Mouse (Mus musculus) lung, postnatal 0 days (tissue): ENCODE results near the gene Bcorl1.

ENCODE experiments used
- CTCF ChIP-seq: IDR thresholded peaks from 2 replicates; pipeline ENCODE4 v1.5.1; 2016; ENCODE audit warnings: antibody characterized with exemption, mild to moderate bottlenecking
- EP300 ChIP-seq: IDR thresholded peaks from 2 replicates; pipeline ENCODE4 v1.6.1; 2016; ENCODE audit warnings: antibody characterized with exemption, mild to moderate bottlenecking, control low read depth

- TF ChIP-seq CTCF (no peak), EP300 (no peak)
Observed at GRCm38 (mm10) chrX:48314530-48315079, 26.6 kb upstream of the Bcorl1 start.
